Mouse (Mus musculus): ENCODE data around the gene Wdr66.
A peak's percentile ranks its signal among the peaks of the same experiment; 100 is the strongest.

Wdr66 gene

GRCm38 (mm10) chr5:123357253-123357652 lies 105.4 kb downstream of the Wdr66 start:
- DNase-seq (ENCODE audit: low read depth, low spot score) = no peak

DNA sequence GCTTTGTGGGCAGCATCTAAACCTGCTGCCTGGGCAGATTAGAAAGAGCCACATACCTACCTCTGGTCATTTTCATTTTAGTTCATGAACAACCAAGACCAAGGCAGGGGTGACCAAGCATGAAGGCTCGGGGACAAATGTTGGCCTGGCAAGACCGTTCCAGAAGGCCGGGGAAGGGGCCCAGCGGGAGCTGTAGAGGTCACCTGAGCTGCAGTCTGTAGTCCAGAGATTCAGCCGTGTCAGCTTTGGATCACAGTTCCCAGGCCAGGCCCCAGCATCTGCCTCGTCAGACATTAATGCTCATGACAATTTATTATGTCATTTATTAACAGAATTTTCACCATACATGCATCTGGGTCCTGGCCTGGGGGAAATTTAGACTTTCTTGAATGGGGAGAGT lies 107.5 kb downstream of the Wdr66 start:
- peak; percentile 49 for DNase-seq (ENCODE audit: low read depth, low spot score)

GRCm38 (mm10) chr5:123362911-123363310 lies 111.0 kb downstream of the Wdr66 start:
- peak; percentile 31 for DNase-seq (ENCODE audit: low read depth, low spot score)

GRCm38 (mm10) chr5:123364302-123364971 lies 112.5 kb downstream of the Wdr66 start:
- peak; percentile 87 for DNase-seq (ENCODE audit: low read depth, low spot score)

- peak; percentile 75 for DNase-seq (ENCODE audit: low read depth, low spot score)
Measured at GRCm38 (mm10) chr5:123368869-123369488, 117.1 kb downstream of the Wdr66 start.

DNA sequence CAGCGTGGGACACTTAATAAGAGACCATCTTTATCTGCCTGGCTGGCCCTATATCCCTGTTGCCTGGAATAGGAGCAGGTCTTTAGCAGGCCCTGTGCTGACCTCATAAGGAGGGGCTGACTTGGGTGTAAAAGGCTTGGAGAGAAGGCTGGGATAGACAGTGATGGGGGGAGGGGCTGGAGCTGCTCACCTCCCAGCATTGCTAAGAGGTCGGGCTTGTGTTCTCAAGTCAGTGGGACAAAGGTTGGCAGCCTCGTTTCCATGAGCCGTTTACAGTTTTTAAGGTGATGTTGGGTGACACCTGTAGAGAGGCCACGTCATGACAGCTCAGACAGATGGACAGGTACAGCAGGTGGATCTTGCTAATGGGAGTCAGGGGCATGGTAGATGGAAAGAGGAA lies 118.1 kb downstream of the Wdr66 start:
- no peak for DNase-seq (ENCODE audit: low read depth, low spot score)

DNA sequence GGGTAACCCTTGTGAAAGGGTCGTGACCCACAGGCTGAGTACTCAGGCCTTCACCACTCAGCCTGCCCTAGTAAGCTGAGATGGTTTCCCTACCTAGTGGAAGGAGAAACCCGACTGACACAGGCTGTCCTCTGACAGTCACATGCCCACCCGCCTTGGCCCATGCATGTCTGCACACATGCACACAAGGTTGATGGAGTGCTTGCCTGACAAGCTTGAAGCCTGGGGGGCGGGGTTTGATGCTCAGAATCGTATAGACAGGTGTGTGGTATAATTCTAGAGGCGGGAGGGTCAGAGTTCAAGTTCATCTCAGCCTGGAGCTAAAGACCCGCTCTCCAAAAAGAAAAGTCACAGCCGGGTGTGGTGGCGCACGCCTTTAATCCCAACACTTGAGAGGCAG lies 123.4 kb downstream of the Wdr66 start:
- DNase-seq (ENCODE audit: low read depth, low spot score) = no peak

DNA sequence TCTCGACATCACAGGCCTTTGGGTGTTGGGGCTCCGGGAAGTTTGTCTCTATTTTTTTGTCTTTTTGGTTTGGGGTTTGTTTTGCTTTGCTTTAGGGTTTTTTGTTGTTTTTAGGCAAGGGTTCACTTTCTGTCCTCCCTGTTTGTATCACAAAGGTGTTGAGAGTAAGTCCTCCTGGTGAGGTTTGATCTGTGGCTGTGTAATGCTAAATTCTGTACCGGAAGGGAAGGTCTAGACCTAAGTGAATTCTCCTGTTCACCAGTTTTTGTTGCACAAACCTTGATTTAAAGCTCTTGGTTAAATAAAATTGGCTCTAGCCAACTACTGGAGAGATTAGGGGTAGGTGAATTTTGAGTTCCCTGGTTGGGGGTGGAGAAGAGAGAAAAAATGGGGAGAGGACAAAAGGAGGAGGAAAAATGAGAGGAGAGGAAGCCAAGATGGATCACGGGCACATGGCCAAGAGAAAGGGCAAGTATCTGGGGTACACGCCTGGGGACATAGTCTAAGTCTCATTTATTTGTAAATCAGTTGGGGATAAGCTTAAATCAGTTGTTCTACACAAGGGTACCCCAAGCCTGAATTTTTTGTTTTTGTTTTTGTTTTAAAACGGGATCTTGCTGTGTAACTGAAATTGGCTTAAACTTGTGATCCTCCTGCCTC lies 124.0 kb downstream of the Wdr66 start:
- no peak for DNase-seq (ENCODE audit: low read depth, low spot score)

GRCm38 (mm10) chr5:123376569-123376968 lies 124.7 kb downstream of the Wdr66 start:
- peak; percentile 89 for DNase-seq (ENCODE audit: low read depth, low spot score)
